Comparison of ENCODE assay signal across 10 mouse cellular contexts in genomic region chr6:12127287-12127686, GRCm38 (mm10).
"Had no signal": no experiment of that assay in that cellular context is flagged by ENCODE, and none has a peak within 500 bp of the region (broad histone marks: within the 10 kb centered on the region; RNA-seq: fewer than 3 reads in every experiment).

No protein-coding gene starts in this region.

- ATAC-seq: liver, postnatal 0 days; lung, postnatal 0 days; midbrain, embryonic 16.5 days had no signal

- DNase-seq: liver, postnatal 0 days; lung, adult 2 months; lung, postnatal 36 days; midbrain, embryonic 14.5 days; right cerebral cortex, postnatal 14 days; thymus, adult 18-20 months; thymus, postnatal 14 days; thymus, postnatal 36 days had no signal
